In the genomic region with DNA sequence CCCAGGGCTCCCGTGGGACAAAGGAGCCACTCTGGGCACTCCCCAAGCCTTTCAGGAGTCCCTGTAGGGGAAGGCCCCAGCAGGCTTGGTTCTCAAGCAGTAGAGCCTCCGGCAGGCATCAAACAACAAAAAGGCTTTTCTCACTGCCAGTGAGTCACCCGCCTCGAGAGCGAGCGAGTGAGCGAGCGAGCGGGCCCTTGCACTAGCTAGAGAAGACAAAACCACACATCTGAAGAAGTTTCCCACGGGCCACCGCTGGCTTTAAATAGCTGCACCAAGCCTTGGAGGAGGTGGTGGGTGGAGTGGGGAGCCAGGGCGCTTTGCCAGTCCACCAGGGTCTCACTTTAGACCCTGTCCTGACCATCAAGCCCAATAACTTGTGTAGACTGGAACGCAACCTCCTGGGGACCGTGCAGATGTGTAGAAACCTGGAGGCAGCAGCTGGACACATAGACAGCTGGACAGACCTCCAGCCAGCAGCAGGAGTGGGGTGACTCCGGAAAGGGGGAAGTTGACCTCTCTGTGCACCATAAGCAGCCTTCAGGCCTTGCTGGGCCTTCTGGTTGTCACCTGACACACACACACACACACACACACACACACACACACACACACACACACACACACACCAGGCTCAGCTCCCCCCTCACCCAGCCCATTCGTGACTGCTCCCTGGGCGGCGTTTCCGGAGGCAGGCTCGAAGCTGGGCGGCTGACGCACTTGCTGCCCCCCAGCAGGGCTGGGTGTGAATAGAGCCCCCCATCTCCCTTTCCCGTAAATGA, we compare ENCODE assay signal across 10 mouse cellular contexts. TPM values are rescaled to one million over a fixed set of nuclear protein-coding genes. Genes with fewer than 3 reads are reported as not detected.
DNase-seq lines count a peak whose midpoint lies in the region; ATAC-seq lines count a peak whose summit lies in the region.
"Had no signal": no experiment of that assay in that cellular context is flagged by ENCODE, and none has a peak within 500 bp of the region (broad histone marks: within the 10 kb centered on the region; RNA-seq: fewer than 3 reads in every experiment).

No protein-coding gene starts in this region.

- peak; percentile 34 to 65 for ATAC-seq in hematopoietic stem cell, adult 5-6 weeks (replicated peaks in 1 of 2; ENCODE audit: insufficient read depth in 1 of 2, low FRiP score in 2 of 2, low TSS enrichment in 1 of 2, low read depth in 1 of 2, poor library complexity in 2 of 2, severe bottlenecking in 2 of 2)
- ATAC-seq in stomach, embryonic 15.5 days (ENCODE audit: insufficient read depth, low FRiP score, low read depth), result no peak
- ATAC-seq in frontal cortex, adult (ENCODE audit: low TSS enrichment), result no peak

- H3K27ac ChIP-seq in stomach, embryonic 15.5 days, result peak overlapping the region; percentile 36; the same call in 1 of the 2 replicates
- H3K27ac ChIP-seq: midbrain, embryonic 12.5 days had no signal

- no peaks in the 10 kb centered on the region for H3K36me3 ChIP-seq in stomach, embryonic 15.5 days
- H3K36me3 ChIP-seq: midbrain, embryonic 12.5 days had no signal

- no peak overlapping the region for H3K9ac ChIP-seq in stomach, embryonic 15.5 days
- H3K9ac ChIP-seq: midbrain, embryonic 12.5 days had no signal

- peak; percentile 11 for DNase-seq in lung, postnatal 25 days (ENCODE audit: low spot score)
- no peak for DNase-seq in lung, adult 18-20 months
- DNase-seq in NIH3T3 (ENCODE audit: low read depth), result peak; percentile 84
- no peak for DNase-seq in layer of hippocampus, postnatal 10 days (ENCODE audit: low spot score in 2 of 2)
- no peak for DNase-seq in urinary bladder, postnatal 36 days (ENCODE audit: low spot score in 2 of 2)

- H3K4me3 ChIP-seq in stomach, embryonic 15.5 days (replicated peaks), result no peak overlapping the region
- H3K4me3 ChIP-seq: midbrain, embryonic 12.5 days had no signal

- H3K9me3 ChIP-seq in stomach, embryonic 15.5 days, result no peaks in the 10 kb centered on the region
- H3K9me3 ChIP-seq: midbrain, embryonic 12.5 days had no signal

- no peaks in the 10 kb centered on the region for H3K27me3 ChIP-seq in stomach, embryonic 15.5 days (replicated peaks)

- H3K4me2 ChIP-seq in stomach, embryonic 15.5 days, result no peak overlapping the region
- H3K4me2 ChIP-seq: midbrain, embryonic 12.5 days had no signal

- H3K4me1 ChIP-seq in stomach, embryonic 15.5 days, result 0 out of 2 replicates have a peak, but pooled peaks cover 5% of the 10 kb centered on the region

- 57% methylated on average over 23 of the region's 23 CpGs for WGBS in stomach, embryonic 15.5 days

RNA-seq across cellular contexts. Expression of a gene that starts 40.4 kb away (rescaled TPM):
- total RNA-seq in hematopoietic stem cell, adult 5-6 weeks (2017), result 12.9 and 30.4 TPM in 2 replicates
- polyA plus RNA-seq in stomach, embryonic 15.5 days (2015; fragmentation: Nextera tagmentation; extraction: Ambion mirVana), result 0.21 and 0.26 TPM in 2 replicates
- total RNA-seq in layer of hippocampus, postnatal 10 days (2021), result not detected
- polyA plus RNA-seq: frontal cortex, adult 2 months; midbrain, embryonic 12.5 days had no signal

Comparison
In these comparisons a context has a peak if more than half of its experiments do, and no peak if none do; other contexts are left out.
1. DNase-seq: peak in lung, postnatal 25 days (single experiment) and NIH3T3 (single experiment); none in lung, adult 18-20 months (0 of 2), layer of hippocampus, postnatal 10 days (0 of 2) and urinary bladder, postnatal 36 days (0 of 2).
2. ATAC-seq: peak in hematopoietic stem cell, adult 5-6 weeks (2 of 2); none in stomach, embryonic 15.5 days (single experiment) and frontal cortex, adult (single experiment).
3. RNA of a gene that starts 40.4 kb away (total RNA-seq): 12.9 to 30.4 TPM in hematopoietic stem cell, adult 5-6 weeks; not detected in layer of hippocampus, postnatal 10 days; every median in the first group is over 10 times any median in the second.